Mouse (Mus musculus) cerebellum, adult 2 months (tissue): ENCODE data around the gene 9930104L06Rik. TPM values are rescaled to one million over a fixed set of nuclear protein-coding genes. Genes with fewer than 3 reads are reported as not detected.

Experiments used
- DNase-seq, 2 experiments: peaks; one replicate each; pipeline ENCODE4 v3.0.0; 2021
- H3K27ac ChIP-seq: fragments of 200-500 bp; 2 replicates; pipeline ENCODE4 v1.5.1; 2012; ENCODE audit warnings: low read length, control low read depth, inconsistent platforms; ENCODE audit not compliant: insufficient read depth
- H3K27me3 ChIP-seq: fragments of 200-500 bp; 2 replicates; pipeline ENCODE4 v1.6.1; 2012; ENCODE audit warnings: inconsistent platforms, mild to moderate bottlenecking, low read length, moderate library complexity; ENCODE audit not compliant: control insufficient read depth, insufficient read depth
- H3K4me1 ChIP-seq: fragments of 200-500 bp; 2 replicates; pipeline ENCODE4 v1.6.1; 2011; ENCODE audit warnings: low read length; ENCODE audit not compliant: control insufficient read depth, insufficient read depth
- H3K4me3 ChIP-seq: fragments of 200-500 bp; replicated peaks from 2 replicates; pipeline ENCODE3; 2011; ENCODE audit warnings: mild to moderate bottlenecking, low read depth, low read length, control low read depth; ENCODE audit not compliant: insufficient read depth
- CTCF ChIP-seq: fragments of 200-500 bp; IDR thresholded peaks from 2 replicates; pipeline ENCODE4 v1.5.1; 2011; ENCODE audit warnings: low read depth, mild to moderate bottlenecking, control low read depth, low read length, moderate library complexity, borderline replicate concordance; ENCODE audit not compliant: insufficient read depth
- POLR2A ChIP-seq: fragments of 200-500 bp; IDR thresholded peaks from 2 replicates; pipeline ENCODE4 v1.6.1; 2011; ENCODE audit warnings: low read length, control low read depth, borderline replicate concordance; ENCODE audit not compliant: insufficient read depth
- WGBS: fragments of 180-500 bp; shearing (Covaris S2); methylation state at CpG from one replicate; pipeline ENCODE4 v1.1.7; 2018; 5-methylcytosine and 5-hydroxymethylcytosine counted together
- polyA plus RNA-seq: library from polyadenylated mRNA; depleted of rRNA; stranded (reverse); fragments of >200 nt; gene quantifications from 2 replicates; pipeline ENCODE4 v1.2.3, GENCODE M21; 2012

The 9930104L06Rik gene
- polyA plus RNA-seq, 1 experiment = 24.0 TPM

- Histone ChIP-seq H3K4me3 (no peak overlapping the region), H3K27me3 (no peaks in the 10 kb centered on the region), H3K27ac (no peak overlapping the region), H3K4me1 (peaks cover 5% of the 10 kb centered on the region)
- TF ChIP-seq POLR2A (no peak), CTCF (no peak)
- WGBS = 24% methylated on average over 8 of the region's 8 CpGs
- no peak for DNase-seq
Observed at GRCm38 (mm10) chr4:124964912-124965599, 28.2 kb downstream of the 9930104L06Rik start.

- no peak for DNase-seq
- no peak for TF ChIP-seq CTCF
- TF ChIP-seq POLR2A = no peak
- H3K4me3 ChIP-seq = no peak overlapping the region
- H3K27ac ChIP-seq = no peak overlapping the region
- no peaks in the 10 kb centered on the region for H3K27me3 ChIP-seq
- WGBS = 39% methylated on average over 6 of the region's 6 CpGs
- H3K4me1 ChIP-seq = no peaks in the 10 kb centered on the region
Observed at GRCm38 (mm10) chr4:124968711-124969110, 31.9 kb downstream of the 9930104L06Rik start.

GRCm38 (mm10) chr4:124969219-124969848 lies 32.5 kb downstream of the 9930104L06Rik start:
- WGBS = 68% methylated on average over 7 of the region's 7 CpGs
- no peak overlapping the region for H3K4me3 ChIP-seq
- H3K27ac ChIP-seq = no peak overlapping the region
- no peak for DNase-seq
- no peaks in the 10 kb centered on the region for H3K4me1 ChIP-seq
- H3K27me3 ChIP-seq = no peaks in the 10 kb centered on the region
- TF ChIP-seq POLR2A = no peak
- no peak for TF ChIP-seq CTCF

GRCm38 (mm10) chr4:124970194-124970593 lies 33.3 kb downstream of the 9930104L06Rik start:
- DNase-seq = no peak
- TF ChIP-seq POLR2A = no peak
- Histone ChIP-seq H3K27ac (no peak overlapping the region), H3K4me1 (no peaks in the 10 kb centered on the region), H3K4me3 (no peak overlapping the region), H3K27me3 (no peaks in the 10 kb centered on the region)
- WGBS = 71% methylated on average over 11 of the region's 11 CpGs

GRCm38 (mm10) chr4:124970677-124971076 lies 33.8 kb downstream of the 9930104L06Rik start:
- no peak for DNase-seq
- no peaks in the 10 kb centered on the region for H3K27me3 ChIP-seq
- H3K4me3 ChIP-seq = no peak overlapping the region
- WGBS = 21% methylated on average over 5 of the region's 5 CpGs
- no peaks in the 10 kb centered on the region for H3K4me1 ChIP-seq
- no peak overlapping the region for H3K27ac ChIP-seq
- TF ChIP-seq POLR2A (no peak), CTCF (no peak)

GRCm38 (mm10) chr4:124971094-124971493 lies 34.2 kb downstream of the 9930104L06Rik start:
- Histone ChIP-seq H3K27ac (no peak overlapping the region), H3K4me3 (no peak overlapping the region), H3K27me3 (no peaks in the 10 kb centered on the region), H3K4me1 (no peaks in the 10 kb centered on the region)
- 88% methylated on average over 8 of the region's 8 CpGs for WGBS
- no peak for TF ChIP-seq CTCF
- TF ChIP-seq POLR2A = no peak
- no peak for DNase-seq

GRCm38 (mm10) chr4:124972316-124972715 lies 35.5 kb downstream of the 9930104L06Rik start:
- Histone ChIP-seq H3K4me1 (no peaks in the 10 kb centered on the region), H3K27ac (no peak overlapping the region), H3K4me3 (no peak overlapping the region), H3K27me3 (no peaks in the 10 kb centered on the region)
- WGBS = 62% methylated on average over 9 of the region's 9 CpGs
- TF ChIP-seq POLR2A (no peak), CTCF (no peak)
- no peak for DNase-seq

GRCm38 (mm10) chr4:124973296-124973695 lies 36.4 kb downstream of the 9930104L06Rik start:
- H3K4me1 ChIP-seq = no peaks in the 10 kb centered on the region
- DNase-seq = no peak
- WGBS = 68% methylated on average over 2 of the region's 2 CpGs
- no peak overlapping the region for H3K27ac ChIP-seq
- no peak overlapping the region for H3K4me3 ChIP-seq
- TF ChIP-seq CTCF (no peak), POLR2A (no peak)
- no peaks in the 10 kb centered on the region for H3K27me3 ChIP-seq
